Mouse (Mus musculus) C2C12 (cell line): ENCODE results near the gene Tgfbr2.

Experiments used
- CEBPB ChIP-seq: IDR thresholded peaks from one replicate; pipeline ENCODE4 v1.6.1; 2011; ENCODE audit warnings: low read depth, mild to moderate bottlenecking, control low read depth, moderate library complexity
- CTCF ChIP-seq: IDR thresholded peaks from one replicate; pipeline ENCODE4 v1.5.1; 2011; ENCODE audit not compliant: control insufficient read depth, insufficient read depth, insufficient read length
- MAX ChIP-seq: IDR thresholded peaks from one replicate; pipeline ENCODE4 v1.6.1; 2011; ENCODE audit warnings: mild to moderate bottlenecking, control low read depth
- MYOG ChIP-seq: IDR thresholded peaks from one replicate; pipeline ENCODE4 v1.6.1; 2011; ENCODE audit not compliant: control insufficient read depth, insufficient read length; ENCODE audit errors: extremely low read depth

DNA sequence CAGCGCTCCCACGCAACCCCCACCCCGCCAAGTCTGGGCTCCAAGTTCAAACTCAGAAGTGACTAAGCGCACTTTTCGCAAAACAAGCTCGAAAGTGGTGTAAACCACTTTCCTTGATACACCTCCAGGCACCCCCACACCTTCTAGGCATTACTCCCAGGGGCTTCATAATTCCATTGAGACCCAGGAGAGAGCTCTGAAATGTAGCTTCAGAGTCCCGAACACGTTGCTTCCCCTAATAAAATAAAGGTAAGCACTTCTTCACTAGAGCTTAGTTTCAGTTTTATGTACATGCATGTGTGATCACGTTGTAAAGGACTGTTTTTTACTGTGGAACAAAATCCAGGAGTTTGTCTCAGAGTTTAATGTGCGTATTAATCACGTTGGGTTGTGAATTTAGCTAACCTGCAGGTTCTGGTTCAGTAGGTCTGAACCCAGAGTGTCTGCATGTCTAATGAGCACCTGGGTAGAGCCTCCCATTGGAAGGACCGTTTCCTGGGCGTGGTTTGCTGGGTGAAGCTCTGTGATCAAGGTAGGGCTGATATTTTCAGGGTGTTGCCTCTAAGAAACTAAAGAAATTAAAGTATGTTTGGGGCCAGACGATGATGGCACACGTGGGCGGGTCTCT is 442 bp upstream of the Tgfbr2 start:
- no peak for TF ChIP-seq CTCF
- no peak for TF ChIP-seq MYOG
- TF ChIP-seq MAX, result no peak
- TF ChIP-seq CEBPB, result no peak
